Mouse (Mus musculus) MEL (cell line): ENCODE measurements around the gene Tchp. TPM values are rescaled to one million over a fixed set of nuclear protein-coding genes. Genes with fewer than 3 reads are reported as not detected.

Experiments used
- DNase-seq: peaks from one replicate; pipeline ENCODE4 v3.0.0; 2011; ENCODE audit warnings: low read depth, low spot score
- H3K27ac ChIP-seq: 2 replicates; pipeline ENCODE4 v1.5.1; 2012; ENCODE audit warnings: low read depth, mild to moderate bottlenecking, control low read depth, low read length, moderate library complexity; ENCODE audit not compliant: control insufficient read depth
- H3K27me3 ChIP-seq, 2 experiments: fragments of 150-350 bp in 1 of 2; sonication (generic) in 1 of 2; 2 replicates each; pipeline ENCODE4 v1.6.1; 2012; ENCODE audit warnings: low read length in 2 of 2, mild to moderate bottlenecking in 2 of 2, improper control_type of control experiment in 1 of 2, moderate library complexity in 1 of 2; ENCODE audit not compliant: insufficient read depth in 2 of 2, control insufficient read depth in 1 of 2
- H3K36me3 ChIP-seq, 2 experiments: 2 replicates each; pipeline ENCODE4 v1.6.1; 2012 to 2014; ENCODE audit warnings: low read length in 2 of 2, improper control_type of control experiment in 1 of 2, inconsistent platforms in 1 of 2, mild to moderate bottlenecking in 1 of 2; ENCODE audit not compliant: insufficient read depth in 2 of 2, control insufficient read depth in 1 of 2
- H3K4me1 ChIP-seq, 2 experiments: fragments of 150-350 bp in 1 of 2; sonication (generic) in 1 of 2; 2 replicates each; pipeline ENCODE4 v1.6.1; 2012; ENCODE audit warnings: low read length in 2 of 2, improper control_type of control experiment in 1 of 2, mild to moderate bottlenecking in 1 of 2; ENCODE audit not compliant: insufficient read depth in 2 of 2, control insufficient read depth in 1 of 2
- H3K4me3 ChIP-seq, 2 experiments: fragments of 150-350 bp in 1 of 2; sonication (generic) in 1 of 2; 2 replicates each; pipeline ENCODE4 v1.5.1; 2012; ENCODE audit warnings: low read depth in 2 of 2, low read length in 2 of 2, mild to moderate bottlenecking in 2 of 2, moderate library complexity in 2 of 2, control low read depth in 1 of 2, improper control_type of control experiment in 1 of 2; ENCODE audit not compliant: control insufficient read depth in 1 of 2, insufficient read depth in 1 of 2
- H3K79me2 ChIP-seq: 2 replicates; pipeline ENCODE4 v1.6.1; 2012; ENCODE audit warnings: mild to moderate bottlenecking, low read length, moderate library complexity; ENCODE audit not compliant: control insufficient read depth, poor library complexity, insufficient read depth
- H3K9ac ChIP-seq: 2 replicates; pipeline ENCODE4 v1.6.1; 2012; ENCODE audit warnings: low read depth, mild to moderate bottlenecking, control low read depth, low read length, moderate library complexity; ENCODE audit not compliant: control insufficient read depth, poor library complexity, severe bottlenecking
- H3K9me3 ChIP-seq: fragments of 150-350 bp; sonication (generic); replicated peaks from 2 replicates; pipeline ENCODE4 v1.6.1; 2012; ENCODE audit warnings: mild to moderate bottlenecking, low read length, improper control_type of control experiment, moderate library complexity; ENCODE audit not compliant: insufficient read depth
- CHD1 ChIP-seq: IDR thresholded peaks from 2 replicates; pipeline ENCODE4 v1.6.1; 2012; ENCODE audit warnings: low read depth, mild to moderate bottlenecking, inconsistent platforms, low read length, improper control_type of control experiment
- EP300 ChIP-seq, 2 experiments: IDR thresholded peaks; 2 replicates each; pipeline ENCODE4 v1.6.1; 2011; ENCODE audit warnings: improper control_type of control experiment in 2 of 2, low read length in 2 of 2, low read depth in 1 of 2, mild to moderate bottlenecking in 1 of 2
- GABPA ChIP-seq: IDR thresholded peaks from 2 replicates; pipeline ENCODE4 v1.6.1; 2012; ENCODE audit warnings: low read depth, mild to moderate bottlenecking, inconsistent platforms, low read length, improper control_type of control experiment, moderate library complexity
- GATA1 ChIP-seq: IDR thresholded peaks from 2 replicates; pipeline ENCODE4 v1.6.1; 2011; ENCODE audit warnings: low read depth, low read length, improper control_type of control experiment
- HCFC1 ChIP-seq: IDR thresholded peaks from 2 replicates; pipeline ENCODE4 v1.6.1; 2012; ENCODE audit warnings: low read depth, mild to moderate bottlenecking, inconsistent platforms, low read length, improper control_type of control experiment, moderate library complexity
- JUND ChIP-seq: IDR thresholded peaks from 2 replicates; pipeline ENCODE4 v1.6.1; 2011; ENCODE audit warnings: low read depth, mild to moderate bottlenecking, improper control_type of control experiment, low read length
- MAFK ChIP-seq: IDR thresholded peaks from 2 replicates; pipeline ENCODE4 v1.6.1; 2011; ENCODE audit warnings: low read depth, mild to moderate bottlenecking, low read length, improper control_type of control experiment, borderline replicate concordance
- MAX ChIP-seq: IDR thresholded peaks from 2 replicates; pipeline ENCODE4 v1.6.1; 2011; ENCODE audit warnings: low read length, improper control_type of control experiment
- MAZ ChIP-seq: IDR thresholded peaks from 2 replicates; pipeline ENCODE4 v1.6.1; 2012; ENCODE audit warnings: low read depth, mild to moderate bottlenecking, inconsistent platforms, low read length, improper control_type of control experiment
- MEF2A ChIP-seq: IDR thresholded peaks from 2 replicates; pipeline ENCODE4 v1.6.1; 2014; ENCODE audit warnings: low read depth, mild to moderate bottlenecking, inconsistent platforms, low read length, improper control_type of control experiment; ENCODE audit not compliant: poor library complexity, insufficient replicate concordance, severe bottlenecking; ENCODE audit errors: extremely low read depth
- NELFE ChIP-seq: IDR thresholded peaks from 2 replicates; pipeline ENCODE4 v1.6.1; 2011; ENCODE audit warnings: low read depth, low read length, improper control_type of control experiment
- NRF1 ChIP-seq: IDR thresholded peaks from 2 replicates; pipeline ENCODE4 v1.6.1; 2014; ENCODE audit warnings: low read depth, mild to moderate bottlenecking, inconsistent platforms, low read length, improper control_type of control experiment, moderate library complexity; ENCODE audit not compliant: poor library complexity, insufficient read depth, severe bottlenecking
- POLR2A ChIP-seq, 2 experiments: IDR thresholded peaks; 2 replicates each; pipeline ENCODE4 v1.6.1; 2011 to 2012; ENCODE audit warnings: low read length in 2 of 2, mild to moderate bottlenecking in 2 of 2, control low read depth in 1 of 2, improper control_type of control experiment in 1 of 2, low read depth in 1 of 2, moderate library complexity in 1 of 2; ENCODE audit not compliant: control insufficient read depth in 1 of 2, insufficient read depth in 1 of 2, poor library complexity in 1 of 2
- POLR2AphosphoS5 ChIP-seq: IDR thresholded peaks from 2 replicates; pipeline ENCODE4 v1.6.1; 2012; ENCODE audit warnings: low read depth, borderline replicate concordance, mild to moderate bottlenecking, inconsistent platforms, low read length, moderate library complexity, mixed read lengths
- RCOR1 ChIP-seq: IDR thresholded peaks from 2 replicates; pipeline ENCODE4 v1.6.1; 2012; ENCODE audit warnings: low read depth, mild to moderate bottlenecking, inconsistent platforms, low read length, improper control_type of control experiment
- SIN3A ChIP-seq: IDR thresholded peaks from 2 replicates; pipeline ENCODE4 v1.6.1; 2012; ENCODE audit warnings: low read length, improper control_type of control experiment, inconsistent platforms
- SMC3 ChIP-seq: IDR thresholded peaks from 2 replicates; pipeline ENCODE4 v1.6.1; 2011; ENCODE audit warnings: low read depth, low read length, improper control_type of control experiment
- TBP ChIP-seq: IDR thresholded peaks from 2 replicates; pipeline ENCODE4 v1.8.0; 2011; ENCODE audit warnings: low read depth, low read length, improper control_type of control experiment
- UBTF ChIP-seq: IDR thresholded peaks from 2 replicates; pipeline ENCODE4 v1.6.1; 2012; ENCODE audit warnings: low read depth, mild to moderate bottlenecking, inconsistent platforms, low read length, improper control_type of control experiment, moderate library complexity, borderline replicate concordance; ENCODE audit not compliant: insufficient read depth
- USF1 ChIP-seq: IDR thresholded peaks from 2 replicates; pipeline ENCODE4 v1.6.1; 2014; ENCODE audit warnings: low read depth, mild to moderate bottlenecking, inconsistent platforms, low read length, improper control_type of control experiment, moderate library complexity
- USF2 ChIP-seq, 2 experiments: IDR thresholded peaks; 2 replicates each; pipeline ENCODE4 v1.6.1; 2011 to 2012; ENCODE audit warnings: improper control_type of control experiment in 2 of 2, low read length in 2 of 2, borderline replicate concordance in 1 of 2, inconsistent platforms in 1 of 2, low read depth in 1 of 2, mild to moderate bottlenecking in 1 of 2; ENCODE audit not compliant: insufficient read depth in 1 of 2
- ZKSCAN1 ChIP-seq: IDR thresholded peaks from 2 replicates; pipeline ENCODE4 v1.6.1; 2012; ENCODE audit warnings: low read depth, mild to moderate bottlenecking, inconsistent platforms, low read length, improper control_type of control experiment, moderate library complexity
- polyA plus RNA-seq, 2 experiments: library from polyadenylated mRNA; stranded (reverse) in 1 of 2; unstranded in 1 of 2; fragments of >175 nt in 1 of 2; fragments of >200 nt in 1 of 2; gene quantifications; 2 replicates each; pipeline versions ENCODE4 v1.2.1 to v1.2.4; 2012; ENCODE audit warnings: low replicate concordance in 2 of 2, low read depth in 1 of 2; ENCODE audit not compliant: insufficient read length in 2 of 2, insufficient read depth in 1 of 2, missing spikeins in 1 of 2
- total RNA-seq: library from RNA; depleted of rRNA; stranded (reverse); fragments of 300-350 nt; gene quantifications from 2 replicates; pipeline ENCODE4 v1.2.3, GENCODE M21; 2012

The Tchp gene
- total and polyA plus RNA-seq, 3 experiments: 13.6 to 21.1 TPM; not detected in 1

- H3K27me3 ChIP-seq: no peaks in the 10 kb centered on the region
- no peak overlapping the region for H3K4me3 ChIP-seq
- H3K36me3 ChIP-seq: peaks cover 0 to 1% of the 10 kb centered on the region in 2 experiments; a peak in 1 of 4 replicates
These were observed 13.2 kb downstream of the Tchp start for GRCm38 (mm10) chr5:114720784-114721183.

GRCm38 (mm10) chr5:114721969-114722368, 14.4 kb downstream of the Tchp start:
- no peak overlapping the region for H3K4me3 ChIP-seq
- H3K4me1 ChIP-seq: no peaks in the 10 kb centered on the region
- no peak overlapping the region for H3K9ac ChIP-seq
- H3K36me3 ChIP-seq: peaks cover 0 to 1% of the 10 kb centered on the region in 2 experiments; a peak in 1 of 4 replicates
- no peak for TF ChIP-seq USF1
- no peak for TF ChIP-seq MEF2A
- no peak for TF ChIP-seq POLR2A (IDR thresholded peaks at IDR 0.05; ENCODE audit: control insufficient read depth in 1 of 2, insufficient read depth in 1 of 2, low read depth in 1 of 2, low read length in 2 of 2, poor library complexity in 1 of 2)
- no peak for TF ChIP-seq POLR2AphosphoS5
- TF ChIP-seq ZKSCAN1: no peak
- TF ChIP-seq JUND: no peak
- no peak for TF ChIP-seq CHD1
- TF ChIP-seq USF2 (IDR thresholded peaks at IDR 0.05; ENCODE audit: borderline replicate concordance in 1 of 2, insufficient read depth in 1 of 2, low read depth in 1 of 2, low read length in 2 of 2): no peak
- no peak overlapping the region for H3K27ac ChIP-seq
- H3K79me2 ChIP-seq: no peaks in the 10 kb centered on the region
- H3K9me3 ChIP-seq: no peaks in the 10 kb centered on the region
- H3K27me3 ChIP-seq: no peaks in the 10 kb centered on the region
- no peak for DNase-seq

More at GRCm38 (mm10) chr5:114720784-114721183, 13.2 kb downstream of the Tchp start:
- TF ChIP-seq TBP: no peak
- TF ChIP-seq RCOR1: no peak
- no peak for TF ChIP-seq MAX
- no peak for TF ChIP-seq HCFC1
- no peak for TF ChIP-seq EP300 (IDR thresholded peaks at IDR 0.05; ENCODE audit: low read depth in 1 of 2, low read length in 2 of 2)
- H3K9ac ChIP-seq: no peak overlapping the region
- no peaks in the 10 kb centered on the region for H3K4me1 ChIP-seq
- no peaks in the 10 kb centered on the region for H3K79me2 ChIP-seq
- H3K27ac ChIP-seq: no peak overlapping the region
- DNase-seq: no peak
- no peaks in the 10 kb centered on the region for H3K9me3 ChIP-seq

- Histone ChIP-seq H3K4me1 (no peaks in the 10 kb centered on the region), H3K9ac (no peak overlapping the region), H3K79me2 (no peaks in the 10 kb centered on the region), H3K27ac (no peak overlapping the region), H3K36me3 (peaks cover 0 to 1% of the 10 kb centered on the region in 2 experiments; a peak in 1 of 4 replicates), H3K27me3 (no peaks in the 10 kb centered on the region), H3K4me3 (no peak overlapping the region), H3K9me3 (no peaks in the 10 kb centered on the region)
- no peak for DNase-seq
- no peak for TF ChIP-seq ZKSCAN1
- TF ChIP-seq USF1: no peak
- no peak for TF ChIP-seq NRF1
- no peak for TF ChIP-seq GATA1
- TF ChIP-seq POLR2AphosphoS5: no peak
- no peak for TF ChIP-seq MAFK
- no peak for TF ChIP-seq MAZ
- TF ChIP-seq UBTF: no peak
- TF ChIP-seq GABPA: no peak
- TF ChIP-seq JUND: no peak
- no peak for TF ChIP-seq USF2 (IDR thresholded peaks at IDR 0.05; ENCODE audit: borderline replicate concordance in 1 of 2, insufficient read depth in 1 of 2, low read depth in 1 of 2, low read length in 2 of 2)
- TF ChIP-seq SMC3: no peak
- TF ChIP-seq SIN3A: no peak
- no peak for TF ChIP-seq EP300 (IDR thresholded peaks at IDR 0.05; ENCODE audit: low read depth in 1 of 2, low read length in 2 of 2)
- no peak for TF ChIP-seq NELFE
These were observed 15.3 kb downstream of the Tchp start for GRCm38 (mm10) chr5:114722846-114723245.
